Mouse (Mus musculus): ENCODE data around the gene Flt3. TPM values are rescaled to one million over a fixed set of nuclear protein-coding genes. Genes with fewer than 3 reads are reported as not detected.

Gene Flt3
- polyA plus RNA-seq, 1 experiment = 6.9 TPM

DNA sequence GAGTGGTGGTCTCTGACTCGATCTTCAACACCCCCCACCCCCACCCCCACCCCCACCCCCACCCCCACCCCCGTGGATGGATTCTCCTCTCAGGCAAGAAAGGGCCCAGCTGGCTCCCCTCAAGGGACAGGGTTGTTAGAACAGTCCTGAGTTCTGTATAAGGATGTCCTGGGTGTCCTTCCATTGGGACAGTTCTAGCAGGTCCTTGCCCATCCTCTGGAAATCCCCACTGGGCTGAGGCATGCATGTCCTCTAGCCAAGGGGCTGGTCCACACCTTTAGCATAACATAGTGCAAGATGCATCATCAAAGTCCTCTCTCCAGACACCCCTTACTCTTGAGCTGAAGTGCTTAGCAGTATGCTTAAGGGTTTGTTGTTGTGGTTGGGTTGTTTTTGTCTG lies 90.5 kb downstream of the Flt3 start:
- TF ChIP-seq CTCF (IDR thresholded peaks at IDR 0.05; ENCODE audit: extremely low read depth, insufficient read depth, low read length) (no peak), POLR2A (IDR thresholded peaks at IDR 0.05; ENCODE audit: extremely low read depth, insufficient read depth, low read length) (no peak)
- no peak overlapping the region for H3K4me3 ChIP-seq (ENCODE audit: insufficient read depth, low read length)
- no peaks in the 10 kb centered on the region for H3K4me1 ChIP-seq (ENCODE audit: control insufficient read depth, insufficient read depth, low read length)
- no peak overlapping the region for H3K27ac ChIP-seq (ENCODE audit: insufficient read depth, low read length)

GRCm38 (mm10) chr5:147308451-147308850 lies 91.8 kb downstream of the Flt3 start:
- Histone ChIP-seq H3K4me3 (ENCODE audit: insufficient read depth, low read length) (no peak overlapping the region), H3K27ac (ENCODE audit: insufficient read depth, low read length) (no peak overlapping the region), H3K4me1 (ENCODE audit: control insufficient read depth, insufficient read depth, low read length) (no peaks in the 10 kb centered on the region)
- TF ChIP-seq CTCF (IDR thresholded peaks at IDR 0.05; ENCODE audit: extremely low read depth, insufficient read depth, low read length) = no peak
- no peak for TF ChIP-seq POLR2A (IDR thresholded peaks at IDR 0.05; ENCODE audit: extremely low read depth, insufficient read depth, low read length)

- H3K4me3 ChIP-seq (ENCODE audit: insufficient read depth, low read length) = no peak overlapping the region
- H3K4me1 ChIP-seq (ENCODE audit: control insufficient read depth, insufficient read depth, low read length) = no peaks in the 10 kb centered on the region
- no peak overlapping the region for H3K27ac ChIP-seq (ENCODE audit: insufficient read depth, low read length)
- TF ChIP-seq POLR2A (IDR thresholded peaks at IDR 0.05; ENCODE audit: extremely low read depth, insufficient read depth, low read length) (no peak), CTCF (IDR thresholded peaks at IDR 0.05; ENCODE audit: extremely low read depth, insufficient read depth, low read length) (no peak)
Observed at GRCm38 (mm10) chr5:147307398-147307785, 92.9 kb downstream of the Flt3 start.

GRCm38 (mm10) chr5:147306638-147307397 lies 93.5 kb downstream of the Flt3 start, which contains the start of gene Cdx2:
Gene Cdx2 (minus strand): TSS chr5:147307270.
- H3K4me3 ChIP-seq (ENCODE audit: insufficient read depth, low read length) = no peak within 1 kb of the TSS
- no peak within 1 kb of the TSS for H3K27ac ChIP-seq (ENCODE audit: insufficient read depth, low read length)
- no peaks in the 10 kb centered on the region for H3K4me1 ChIP-seq (ENCODE audit: control insufficient read depth, insufficient read depth, low read length)
- no peak for TF ChIP-seq CTCF (IDR thresholded peaks at IDR 0.05; ENCODE audit: extremely low read depth, insufficient read depth, low read length)
- TF ChIP-seq POLR2A (IDR thresholded peaks at IDR 0.05; ENCODE audit: extremely low read depth, insufficient read depth, low read length) = no peak

DNA sequence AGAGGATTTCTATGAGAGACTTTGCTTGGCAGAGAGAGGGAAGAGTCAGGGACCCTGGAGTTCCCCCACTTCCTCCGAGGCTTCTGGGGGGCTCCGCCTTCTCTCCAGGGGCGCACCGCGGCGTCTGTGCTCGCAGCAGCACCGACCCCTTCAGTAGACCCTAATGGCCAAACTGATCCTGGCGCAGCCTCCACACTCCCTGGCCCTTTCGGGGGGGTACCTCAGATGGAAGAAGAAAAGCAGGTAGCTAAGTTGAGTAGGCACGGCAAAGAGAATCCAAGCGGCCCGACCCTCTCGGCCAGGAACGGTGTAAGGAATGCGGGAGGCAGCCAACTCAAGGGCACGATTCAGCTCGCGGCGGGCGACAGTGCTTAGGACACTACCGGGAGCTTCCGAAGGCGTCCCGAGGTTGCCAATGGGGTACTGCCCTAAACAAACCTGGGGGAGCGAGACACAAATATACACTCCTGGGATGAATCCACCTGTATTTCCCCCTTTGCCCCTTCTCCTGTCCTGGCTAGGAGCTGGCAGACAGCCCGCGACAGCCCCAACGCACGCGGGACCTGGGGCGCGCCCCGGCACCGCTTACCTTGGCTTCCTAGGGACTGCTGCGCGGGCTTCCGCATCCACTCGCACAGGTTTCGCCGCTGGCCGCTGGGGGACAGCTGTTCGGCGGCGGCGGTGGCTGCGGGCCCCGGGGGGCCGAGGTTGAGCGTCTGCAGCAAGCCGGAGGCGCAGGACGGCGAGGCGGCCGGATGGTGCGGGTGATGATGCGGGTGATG lies 94.2 kb downstream of the Flt3 start:
- TF ChIP-seq CTCF (IDR thresholded peaks at IDR 0.05; ENCODE audit: extremely low read depth, insufficient read depth, low read length) = no peak
- TF ChIP-seq POLR2A (IDR thresholded peaks at IDR 0.05; ENCODE audit: extremely low read depth, insufficient read depth, low read length) = no peak
- no peak overlapping the region for H3K27ac ChIP-seq (ENCODE audit: insufficient read depth, low read length)
- no peak overlapping the region for H3K4me3 ChIP-seq (ENCODE audit: insufficient read depth, low read length)

DNA sequence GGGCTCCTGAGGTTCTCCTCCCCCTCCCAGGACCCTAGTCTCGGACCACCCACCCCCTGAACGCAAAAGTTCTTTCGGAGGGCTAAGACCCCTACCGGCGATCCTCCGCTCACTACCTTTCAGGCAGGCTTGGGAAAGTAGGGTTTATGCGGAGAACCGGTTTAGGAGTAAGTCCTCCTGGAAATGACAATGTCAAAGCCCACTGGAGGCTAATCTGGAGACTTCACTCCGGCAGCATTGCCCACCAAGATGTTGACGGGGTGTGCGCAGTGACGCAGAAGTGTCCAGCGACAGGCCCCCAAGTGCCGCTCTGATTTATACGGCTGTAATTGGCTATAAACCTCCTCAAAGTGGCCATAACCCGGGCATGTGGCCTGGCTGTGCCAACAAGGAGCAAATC lies 95.1 kb downstream of the Flt3 start:
- Histone ChIP-seq H3K4me3 (ENCODE audit: insufficient read depth, low read length) (no peak overlapping the region), H3K27ac (ENCODE audit: insufficient read depth, low read length) (no peak overlapping the region), H3K4me1 (ENCODE audit: control insufficient read depth, insufficient read depth, low read length) (no peaks in the 10 kb centered on the region)
- TF ChIP-seq CTCF (IDR thresholded peaks at IDR 0.05; ENCODE audit: extremely low read depth, insufficient read depth, low read length) = no peak
- TF ChIP-seq POLR2A (IDR thresholded peaks at IDR 0.05; ENCODE audit: extremely low read depth, insufficient read depth, low read length) = no peak

More for the DNA sequence above, 94.2 kb downstream of the Flt3 start:
- no peaks in the 10 kb centered on the region for H3K4me1 ChIP-seq (ENCODE audit: control insufficient read depth, insufficient read depth, low read length)

GRCm38 (mm10) chr5:147304276-147305155 lies 95.8 kb downstream of the Flt3 start:
- Histone ChIP-seq H3K27ac (ENCODE audit: insufficient read depth, low read length) (no peak overlapping the region), H3K4me1 (ENCODE audit: control insufficient read depth, insufficient read depth, low read length) (no peaks in the 10 kb centered on the region), H3K4me3 (ENCODE audit: insufficient read depth, low read length) (no peak overlapping the region)
- TF ChIP-seq CTCF (IDR thresholded peaks at IDR 0.05; ENCODE audit: extremely low read depth, insufficient read depth, low read length) = no peak
- TF ChIP-seq POLR2A (IDR thresholded peaks at IDR 0.05; ENCODE audit: extremely low read depth, insufficient read depth, low read length) = no peak

GRCm38 (mm10) chr5:147302746-147303400 lies 97.4 kb downstream of the Flt3 start:
- TF ChIP-seq POLR2A (IDR thresholded peaks at IDR 0.05; ENCODE audit: extremely low read depth, insufficient read depth, low read length) (no peak), CTCF (IDR thresholded peaks at IDR 0.05; ENCODE audit: extremely low read depth, insufficient read depth, low read length) (no peak)
- H3K4me3 ChIP-seq (ENCODE audit: insufficient read depth, low read length) = no peak overlapping the region
- H3K4me1 ChIP-seq (ENCODE audit: control insufficient read depth, insufficient read depth, low read length) = no peaks in the 10 kb centered on the region
- H3K27ac ChIP-seq (ENCODE audit: insufficient read depth, low read length) = no peak overlapping the region

DNA sequence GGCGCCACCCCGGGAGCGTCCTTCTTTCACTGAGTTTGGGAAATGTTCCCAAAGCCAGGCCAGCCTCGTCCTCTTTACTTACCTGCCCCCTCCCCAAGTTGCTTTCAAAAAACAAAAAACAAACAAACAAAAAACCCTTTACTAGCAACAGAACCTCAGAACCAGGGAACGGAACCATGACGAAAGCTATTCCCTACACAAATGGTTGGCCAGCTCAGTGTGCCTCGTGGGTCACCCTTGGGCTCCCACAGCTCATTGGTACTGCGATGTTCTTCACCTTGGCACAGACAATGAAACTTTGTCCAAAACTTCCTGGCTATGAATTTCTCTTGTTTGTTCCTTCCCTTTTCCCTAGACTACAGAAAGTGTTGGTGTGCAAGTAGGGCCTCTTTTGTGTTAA lies 98.1 kb downstream of the Flt3 start:
- no peak overlapping the region for H3K4me3 ChIP-seq (ENCODE audit: insufficient read depth, low read length)
- no peak overlapping the region for H3K27ac ChIP-seq (ENCODE audit: insufficient read depth, low read length)
- TF ChIP-seq POLR2A (IDR thresholded peaks at IDR 0.05; ENCODE audit: extremely low read depth, insufficient read depth, low read length) = no peak
- TF ChIP-seq CTCF (IDR thresholded peaks at IDR 0.05; ENCODE audit: extremely low read depth, insufficient read depth, low read length) = no peak
- H3K4me1 ChIP-seq (ENCODE audit: control insufficient read depth, insufficient read depth, low read length) = no peaks in the 10 kb centered on the region

Data from cortical plate, adult 2 months (tissue).